ENCODE assay signal across 8 mouse cellular contexts in the genomic region with DNA sequence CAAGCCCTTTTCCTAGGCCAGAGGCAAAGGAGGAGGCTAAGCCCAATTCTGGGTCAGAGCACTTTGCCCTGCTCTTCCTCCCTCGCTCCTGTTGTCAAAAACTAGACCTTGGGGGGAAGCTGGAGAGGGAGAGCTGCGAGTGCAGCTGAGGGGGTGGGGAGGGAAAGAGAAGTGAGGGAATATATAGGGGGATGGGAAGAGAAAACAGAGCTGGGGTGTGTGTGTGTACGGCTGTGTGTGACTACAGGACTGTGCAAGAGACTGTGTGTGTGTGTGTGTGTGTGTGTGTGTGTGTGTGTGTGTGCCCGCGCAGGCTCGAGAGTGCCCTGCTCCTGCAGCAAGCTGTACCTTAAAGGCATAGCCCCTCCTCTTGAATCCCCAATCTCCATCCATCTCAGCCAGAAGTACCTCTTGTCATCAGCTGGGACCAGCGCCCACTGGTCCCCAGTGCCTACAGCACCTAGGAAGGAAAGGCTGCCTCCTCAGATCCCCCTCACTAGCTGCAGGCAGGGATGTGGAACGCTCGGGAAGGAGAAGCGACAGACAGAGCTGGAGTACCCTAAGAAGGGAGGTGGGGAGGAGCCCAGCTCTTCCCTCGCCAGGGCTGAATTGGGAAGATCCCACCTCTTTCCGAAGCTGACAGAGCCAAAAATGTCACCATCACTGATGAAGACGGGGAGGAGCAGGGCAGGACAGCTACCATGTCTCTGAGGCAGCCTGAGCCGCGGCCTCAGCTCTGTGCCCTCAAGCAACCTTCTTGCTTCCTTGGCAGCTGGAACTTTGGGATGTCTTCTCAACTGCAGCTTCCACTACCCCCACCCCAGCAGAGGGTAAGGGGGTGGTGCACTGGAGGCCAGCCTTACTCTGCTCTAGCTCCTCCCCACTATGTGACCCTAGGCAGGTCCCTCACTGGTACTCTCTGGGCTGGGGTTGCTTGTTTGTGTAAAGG. TPM values are rescaled to one million over a fixed set of nuclear protein-coding genes. Genes with fewer than 3 reads are reported as not detected.
DNase-seq lines count a peak whose midpoint lies in the region; ATAC-seq and TF ChIP-seq lines count a peak whose summit lies in the region.

No protein-coding gene starts in this region.

- peaks cover 24% of the 10 kb centered on the region for H3K4me1 ChIP-seq in heart, embryonic 11.5 days (ENCODE audit: control insufficient read depth, insufficient read depth, low read length)
- H3K4me1 ChIP-seq in ES-Bruce4 (ENCODE audit: control insufficient read depth, insufficient read depth, low read length) = no peaks in the 10 kb centered on the region
- peaks cover 33% of the 10 kb centered on the region for H3K4me1 ChIP-seq in forebrain, embryonic 12.5 days
- H3K4me1 ChIP-seq in liver, embryonic 15.5 days (replicated peaks) = peaks cover 11% of the 10 kb centered on the region; the same call in 1 of the 2 replicates

- peak; percentile 70; the same call in 1 of the 2 replicates for TF ChIP-seq EP300 in ES-Bruce4 (IDR thresholded peaks at IDR 0.05; ENCODE audit: insufficient read depth, low read depth, low read length)

- TF ChIP-seq POLR2A in ES-Bruce4 (IDR thresholded peaks at IDR 0.05; ENCODE audit: insufficient read depth, low read length) = no peak

- no peaks in the 10 kb centered on the region for H3K9me3 ChIP-seq in heart, embryonic 11.5 days (replicated peaks; ENCODE audit: control insufficient read depth, low read length)
- no peaks in the 10 kb centered on the region for H3K9me3 ChIP-seq in ES-Bruce4 (replicated peaks; ENCODE audit: control insufficient read depth, insufficient read depth, low read length, poor library complexity, severe bottlenecking)
- H3K9me3 ChIP-seq in forebrain, embryonic 12.5 days = no peaks in the 10 kb centered on the region
- no peaks in the 10 kb centered on the region for H3K9me3 ChIP-seq in liver, embryonic 15.5 days (replicated peaks)

- peak; percentile 44; the same call in 1 of the 2 replicates for ATAC-seq in heart, embryonic 11.5 days (replicated peaks; ENCODE audit: insufficient number of reproducible peaks, low FRiP score, low TSS enrichment)
- peak; percentile 65 for ATAC-seq in forebrain, embryonic 12.5 days (ENCODE audit: low FRiP score)
- peak; percentile 9; the same call in 1 of the 2 replicates for ATAC-seq in liver, embryonic 15.5 days (ENCODE audit: insufficient read depth)

- WGBS in heart, embryonic 11.5 days (ENCODE audit: insufficient replicate concordance) = 11% methylated on average over 14 of the region's 15 CpGs
- WGBS in forebrain, embryonic 12.5 days = 9% methylated on average over 13 of the region's 15 CpGs
- 29% methylated on average over 15 of the region's 15 CpGs for WGBS in liver, embryonic 15.5 days (ENCODE audit: insufficient replicate concordance)

- DNase-seq in heart, postnatal 10 days = no peak
- no peak for DNase-seq in urinary bladder, postnatal 4 days (ENCODE audit: low spot score in 2 of 2)
- no peak for DNase-seq in gastrocnemius, postnatal 14 days
- DNase-seq in cerebellum, adult 11 months = no peak

- H3K4me3 ChIP-seq in heart, embryonic 11.5 days (ENCODE audit: low read depth, low read length) = peak overlapping the region; percentile 8
- peak overlapping the region; percentile 82 for H3K4me3 ChIP-seq in ES-Bruce4 (ENCODE audit: low read depth, low read length)
- H3K4me3 ChIP-seq in forebrain, embryonic 12.5 days (replicated peaks) = no peak overlapping the region
- H3K4me3 ChIP-seq in liver, embryonic 15.5 days (replicated peaks) = no peak overlapping the region

- H3K9ac ChIP-seq in heart, embryonic 11.5 days (ENCODE audit: low read depth, low read length) = peak overlapping the region; percentile 49; the same call in 1 of the 2 replicates
- peak overlapping the region; percentile 19 for H3K9ac ChIP-seq in ES-Bruce4 (ENCODE audit: low read depth, poor library complexity, severe bottlenecking)
- peak overlapping the region; percentile 43 for H3K9ac ChIP-seq in forebrain, embryonic 12.5 days
- no peak overlapping the region for H3K9ac ChIP-seq in liver, embryonic 15.5 days

- H3K4me2 ChIP-seq in heart, embryonic 11.5 days = peak overlapping the region; percentile 49
- H3K4me2 ChIP-seq in forebrain, embryonic 12.5 days = peak overlapping the region; percentile 35
- no peak overlapping the region for H3K4me2 ChIP-seq in liver, embryonic 15.5 days

- peak overlapping the region; percentile 46; the same call in 1 of the 2 replicates for H3K27ac ChIP-seq in heart, embryonic 11.5 days (ENCODE audit: low read depth, low read length)
- H3K27ac ChIP-seq in ES-Bruce4 (ENCODE audit: insufficient read depth, low read length) = peak overlapping the region; percentile 88
- H3K27ac ChIP-seq in forebrain, embryonic 12.5 days = peak overlapping the region; percentile 67
- no peak overlapping the region for H3K27ac ChIP-seq in liver, embryonic 15.5 days (replicated peaks)

- TF ChIP-seq CTCF in ES-Bruce4 (IDR thresholded peaks at IDR 0.05; ENCODE audit: low read depth, low read length) = no peak

- H3K27me3 ChIP-seq in heart, embryonic 11.5 days (ENCODE audit: control insufficient read depth, insufficient read depth, low read length) = peaks cover 5% of the 10 kb centered on the region
- H3K27me3 ChIP-seq in ES-Bruce4 (ENCODE audit: control insufficient read depth, insufficient read depth, low read length, poor library complexity, severe bottlenecking) = no peaks in the 10 kb centered on the region
- no peaks in the 10 kb centered on the region for H3K27me3 ChIP-seq in forebrain, embryonic 12.5 days
- peaks cover 31% of the 10 kb centered on the region for H3K27me3 ChIP-seq in liver, embryonic 15.5 days

- intact Hi-C loops in heart, postnatal 10 days (cut with DNase I) = no loop called here
- intact Hi-C loops in gastrocnemius, postnatal 14 days (cut with DNase I; ENCODE audit: low total_unique reads) = no loop called here

- H3K36me3 ChIP-seq in heart, embryonic 11.5 days (ENCODE audit: control insufficient read depth, insufficient read depth, low read length) = no peaks in the 10 kb centered on the region
- no peaks in the 10 kb centered on the region for H3K36me3 ChIP-seq in ES-Bruce4 (ENCODE audit: control insufficient read depth, insufficient read depth, low read length, poor library complexity, severe bottlenecking)
- no peaks in the 10 kb centered on the region for H3K36me3 ChIP-seq in forebrain, embryonic 12.5 days (replicated peaks)
- no peaks in the 10 kb centered on the region for H3K36me3 ChIP-seq in liver, embryonic 15.5 days (replicated peaks)

RNA-seq across cellular contexts. Expression of a gene that starts 49.8 kb away (rescaled TPM):
- 3.0 and 4.3 TPM in 2 replicates for polyA plus RNA-seq in heart, embryonic 11.5 days (2014; fragmentation: Nextera tagmentation; extraction: Ambion mirVana)
- 10 to 100 TPM; 12.8 to 26.7 TPM for total RNA-seq in heart, postnatal 10 days (2021)
- polyA plus RNA-seq in ES-Bruce4 (2011; ENCODE audit: insufficient read depth, insufficient read length, low read depth, missing spikeins) = 3.8 and 4.7 TPM in 2 replicates
- 1.4 TPM in 2 replicates for polyA plus RNA-seq in forebrain, embryonic 12.5 days (2016; fragmentation: Nextera tagmentation; extraction: Ambion mirVana)
- 4.7 and 6.4 TPM in 2 replicates for polyA plus RNA-seq in liver, embryonic 15.5 days (2015; fragmentation: Nextera tagmentation; extraction: Ambion mirVana)
- total RNA-seq in gastrocnemius, postnatal 14 days (2021) = 10 to 100 TPM in 1 of 2 experiments, 1 to 10 TPM in 1; 8.4 to 15.9 TPM

RNA-seq across cellular contexts. Expression of a gene that starts 55.9 kb away (rescaled TPM):
- 54.2 and 63.4 TPM in 2 replicates for polyA plus RNA-seq in heart, embryonic 11.5 days (2014; fragmentation: Nextera tagmentation; extraction: Ambion mirVana)
- total RNA-seq in heart, postnatal 10 days (2021) = 10 to 100 TPM; 41.6 to 49.9 TPM
- 245 and 248 TPM in 2 replicates for polyA plus RNA-seq in ES-Bruce4 (2011; ENCODE audit: insufficient read depth, insufficient read length, low read depth, missing spikeins)
- polyA plus RNA-seq in forebrain, embryonic 12.5 days (2016; fragmentation: Nextera tagmentation; extraction: Ambion mirVana) = 198 and 214 TPM in 2 replicates
- polyA plus RNA-seq in liver, embryonic 15.5 days (2015; fragmentation: Nextera tagmentation; extraction: Ambion mirVana) = 45.7 and 50.5 TPM in 2 replicates
- 10 to 100 TPM; 23.4 to 27.9 TPM for total RNA-seq in gastrocnemius, postnatal 14 days (2021)

Comparison
In these comparisons a context has a peak if more than half of its experiments do, and no peak if none do; other contexts are left out.
1. ATAC-seq: peak in every context shown above with its lines; median percentile 65 in forebrain, embryonic 12.5 days; 44 in heart, embryonic 11.5 days; 9 in liver, embryonic 15.5 days.
2. H3K4me3 ChIP-seq: peak in heart, embryonic 11.5 days (single experiment) and ES-Bruce4 (single experiment); none in forebrain, embryonic 12.5 days (single experiment) and liver, embryonic 15.5 days (single experiment).